Mouse (Mus musculus) midbrain, embryonic 11.5 days (tissue): ENCODE data around the gene Cplx2. TPM values are rescaled to one million over a fixed set of nuclear protein-coding genes. Genes with fewer than 3 reads are reported as not detected.

Experiments
- ATAC-seq: fragments of 200-750 bp; cut with Nextera tagmentation; 2 replicates; pipeline ENCODE4 v1.8.0; 2017; ENCODE audit warnings: moderate TSS enrichment, moderate library complexity; ENCODE audit not compliant: low FRiP score
- DNase-seq: peaks from one replicate; pipeline ENCODE4 v3.0.0; 2015; ENCODE audit warnings: low spot score; ENCODE audit errors: missing footprints
- H3K27ac ChIP-seq: fragments of 300-500 bp; sonication (generic); 2 replicates; pipeline ENCODE4 v1.5.1; 2014; ENCODE audit warnings: low read depth, low read length
- H3K27me3 ChIP-seq: fragments of 300-500 bp; sonication (generic); 2 replicates; pipeline ENCODE4 v1.6.1; 2014; ENCODE audit warnings: mild to moderate bottlenecking, low read length, moderate library complexity, mixed read lengths; ENCODE audit not compliant: control insufficient read depth, insufficient read depth
- H3K36me3 ChIP-seq: fragments of 300-500 bp; sonication (generic); 2 replicates; pipeline ENCODE4 v1.6.1; 2014; ENCODE audit warnings: mild to moderate bottlenecking, low read length, moderate library complexity, mixed read lengths; ENCODE audit not compliant: control insufficient read depth, insufficient read depth
- H3K4me1 ChIP-seq: fragments of 300-500 bp; sonication (generic); 2 replicates; pipeline ENCODE4 v1.6.1; 2014; ENCODE audit warnings: low read length; ENCODE audit not compliant: control insufficient read depth, insufficient read depth
- H3K4me2 ChIP-seq: fragments of 300-500 bp; sonication (generic); 2 replicates; pipeline ENCODE4 v1.6.1; 2014; ENCODE audit warnings: mild to moderate bottlenecking, moderate library complexity
- H3K4me3 ChIP-seq: fragments of 300-500 bp; sonication (generic); 2 replicates; pipeline ENCODE4 v1.5.1; 2014; ENCODE audit warnings: low read depth, low read length
- H3K9ac ChIP-seq: fragments of 300-500 bp; sonication (generic); 2 replicates; pipeline ENCODE4 v1.6.1; 2014; ENCODE audit warnings: low read length
- H3K9me3 ChIP-seq: fragments of 300-500 bp; sonication (generic); 2 replicates; pipeline ENCODE4 v1.6.1; 2016; ENCODE audit warnings: low read length; ENCODE audit not compliant: control insufficient read depth
- WGBS: fragments of 180-500 bp; shearing (Covaris S2); extraction: QIAGEN DNeasy Blood & Tissue Kit; methylation state at CpG from one replicate; pipeline ENCODE4 v1.1.7; 2014; 5-methylcytosine and 5-hydroxymethylcytosine counted together
- polyA plus RNA-seq: library from polyadenylated mRNA; unstranded; fragments of >200 nt; fragmentation: Nextera tagmentation; extraction: Ambion mirVana; gene quantifications from 2 replicates; pipeline ENCODE4 v1.2.1, GENCODE M21; 2014

Gene Cplx2
- polyA plus RNA-seq, 1 experiment from 2014 or later: 14.7 TPM

DNA sequence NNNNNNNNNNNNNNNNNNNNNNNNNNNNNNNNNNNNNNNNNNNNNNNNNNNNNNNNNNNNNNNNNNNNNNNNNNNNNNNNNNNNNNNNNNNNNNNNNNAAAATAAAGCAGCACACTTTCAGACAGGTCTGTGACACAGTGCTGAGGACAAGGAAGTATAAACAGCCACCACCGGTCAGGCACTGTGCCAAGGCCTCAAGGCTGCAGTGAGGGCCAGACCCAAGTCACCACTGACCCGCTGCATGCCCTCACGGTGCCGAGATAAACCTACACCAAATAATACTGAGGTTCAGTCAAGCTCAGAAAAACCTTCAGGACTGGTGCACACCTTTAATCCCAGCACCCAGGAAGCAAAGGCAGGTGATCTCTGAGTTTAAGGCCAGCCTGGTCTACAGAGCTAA, 13.7 kb upstream of the Cplx2 start:
- no peak overlapping the region for H3K27ac ChIP-seq
- no peaks in the 10 kb centered on the region for H3K4me1 ChIP-seq
- H3K9ac ChIP-seq: no peak overlapping the region
- WGBS: 83% methylated on average over 4 of the region's 4 CpGs
- no peaks in the 10 kb centered on the region for H3K27me3 ChIP-seq
- no peak for DNase-seq
- H3K4me2 ChIP-seq: no peak overlapping the region
- no peak overlapping the region for H3K4me3 ChIP-seq
- H3K36me3 ChIP-seq: no peaks in the 10 kb centered on the region
- no peaks in the 10 kb centered on the region for H3K9me3 ChIP-seq
- ATAC-seq: no peak

DNA sequence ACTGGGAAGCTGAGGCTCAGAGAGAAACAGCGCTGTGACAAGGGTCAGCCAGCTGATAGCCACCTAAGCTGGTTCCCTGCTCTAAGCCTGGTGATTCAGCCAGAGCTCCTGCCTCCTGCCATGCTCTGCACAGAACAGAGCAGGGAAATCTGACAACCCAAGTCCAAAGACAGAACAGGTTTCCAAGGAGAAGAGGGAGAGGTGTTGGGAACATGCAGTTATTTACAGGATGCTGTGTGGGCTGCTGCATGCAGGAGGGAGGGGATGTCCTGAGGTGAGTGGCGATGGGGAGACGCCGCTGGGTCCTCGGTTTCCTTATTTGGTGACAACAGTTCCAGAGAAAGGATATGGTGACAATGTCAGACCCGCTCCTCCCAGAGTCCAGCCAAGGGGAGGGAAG, 12.0 kb upstream of the Cplx2 start:
- no peak overlapping the region for H3K27ac ChIP-seq
- H3K4me1 ChIP-seq: no peaks in the 10 kb centered on the region
- no peak overlapping the region for H3K4me2 ChIP-seq
- 83% methylated on average over 6 of the region's 6 CpGs for WGBS
- H3K27me3 ChIP-seq: no peaks in the 10 kb centered on the region
- H3K4me3 ChIP-seq: no peak overlapping the region
- no peaks in the 10 kb centered on the region for H3K36me3 ChIP-seq
- no peak for ATAC-seq
- no peaks in the 10 kb centered on the region for H3K9me3 ChIP-seq
- no peak for DNase-seq
- no peak overlapping the region for H3K9ac ChIP-seq

DNA sequence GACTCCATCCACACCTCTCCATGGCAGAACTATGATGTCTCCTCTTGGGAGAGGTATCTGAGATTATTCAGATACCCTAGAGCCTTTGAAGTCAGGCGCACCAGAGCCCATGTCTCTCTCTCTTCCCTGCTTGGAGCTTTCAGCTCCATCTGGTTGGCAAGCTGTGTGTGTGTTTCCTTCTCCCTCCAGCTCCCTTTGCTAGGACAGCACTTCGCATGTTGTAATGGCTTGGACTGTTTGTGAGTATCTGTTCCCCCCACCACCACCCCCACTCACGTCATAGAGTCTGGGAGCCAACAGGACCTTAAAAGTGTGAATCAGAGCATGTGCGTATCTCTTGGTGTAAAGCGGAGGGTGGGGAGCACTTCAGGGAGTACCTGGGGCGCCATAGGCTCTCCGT, 6.5 kb upstream of the Cplx2 start:
- H3K4me3 ChIP-seq: no peak overlapping the region
- H3K4me1 ChIP-seq: no peaks in the 10 kb centered on the region
- ATAC-seq (no peak), DNase-seq (no peak)
- H3K27ac ChIP-seq: no peak overlapping the region
- 87% methylated on average over 7 of the region's 7 CpGs for WGBS
- no peaks in the 10 kb centered on the region for H3K9me3 ChIP-seq
- H3K4me2 ChIP-seq: no peak overlapping the region
- H3K9ac ChIP-seq: no peak overlapping the region
- H3K36me3 ChIP-seq: no peaks in the 10 kb centered on the region
- peaks cover 2% of the 10 kb centered on the region; the same call in 1 of the 2 replicates for H3K27me3 ChIP-seq

DNA sequence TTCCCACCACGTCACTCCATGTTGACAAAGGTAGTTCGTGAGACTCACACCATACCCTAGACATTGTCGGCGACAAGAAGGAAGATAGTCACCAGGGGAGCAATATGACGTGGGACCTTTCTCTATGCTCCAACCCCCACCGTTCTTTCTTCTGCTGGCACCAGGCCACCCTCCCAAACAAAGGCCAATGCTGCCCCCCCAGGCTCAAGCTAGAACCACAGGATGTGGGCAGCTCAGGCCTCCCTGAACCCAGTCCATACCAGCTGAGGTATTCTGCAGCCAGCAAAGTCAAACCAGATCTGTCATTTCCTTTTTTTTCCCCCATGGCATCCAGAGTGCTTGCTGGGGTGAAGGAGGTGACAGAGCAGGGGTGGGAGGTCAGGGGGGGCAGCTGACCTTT, 3.4 kb upstream of the Cplx2 start:
- H3K27ac ChIP-seq: no peak overlapping the region
- peaks cover 16% of the 10 kb centered on the region for H3K27me3 ChIP-seq
- no peak overlapping the region for H3K4me2 ChIP-seq
- H3K9me3 ChIP-seq: no peaks in the 10 kb centered on the region
- no peak overlapping the region for H3K9ac ChIP-seq
- H3K4me1 ChIP-seq: peaks cover 16% of the 10 kb centered on the region
- H3K4me3 ChIP-seq: no peak overlapping the region
- H3K36me3 ChIP-seq: no peaks in the 10 kb centered on the region
- 79% methylated on average over 6 of the region's 6 CpGs for WGBS
- peak; percentile 59 for DNase-seq
- ATAC-seq: no peak

DNA sequence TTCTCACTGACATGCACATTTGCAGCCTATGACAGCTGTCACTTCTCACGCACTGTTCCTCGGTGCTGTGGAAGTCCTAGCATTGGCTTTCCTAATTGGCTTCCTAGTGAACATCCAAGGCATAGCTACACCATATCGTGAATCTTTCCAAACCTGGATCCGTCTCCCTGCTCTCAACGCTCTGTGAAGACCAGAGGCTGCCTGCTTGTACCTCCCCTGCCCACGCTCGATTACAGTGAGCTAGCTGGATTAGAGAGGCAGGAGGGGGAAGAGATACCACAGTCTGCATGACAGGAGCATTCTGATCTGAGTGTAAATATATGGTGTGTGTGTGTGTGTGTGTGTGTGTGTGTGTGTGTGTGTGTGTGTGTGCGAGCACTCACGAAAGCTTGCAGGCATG, 3.0 kb upstream of the Cplx2 start:
- DNase-seq (peak; percentile 78), ATAC-seq (no peak)
- 81% methylated on average over 9 of the region's 9 CpGs for WGBS
- Histone ChIP-seq H3K27ac (no peak overlapping the region), H3K36me3 (no peaks in the 10 kb centered on the region), H3K4me2 (no peak overlapping the region), H3K4me1 (peaks cover 18% of the 10 kb centered on the region), H3K4me3 (no peak overlapping the region), H3K27me3 (peaks cover 16% of the 10 kb centered on the region), H3K9me3 (no peaks in the 10 kb centered on the region), H3K9ac (no peak overlapping the region)

DNA sequence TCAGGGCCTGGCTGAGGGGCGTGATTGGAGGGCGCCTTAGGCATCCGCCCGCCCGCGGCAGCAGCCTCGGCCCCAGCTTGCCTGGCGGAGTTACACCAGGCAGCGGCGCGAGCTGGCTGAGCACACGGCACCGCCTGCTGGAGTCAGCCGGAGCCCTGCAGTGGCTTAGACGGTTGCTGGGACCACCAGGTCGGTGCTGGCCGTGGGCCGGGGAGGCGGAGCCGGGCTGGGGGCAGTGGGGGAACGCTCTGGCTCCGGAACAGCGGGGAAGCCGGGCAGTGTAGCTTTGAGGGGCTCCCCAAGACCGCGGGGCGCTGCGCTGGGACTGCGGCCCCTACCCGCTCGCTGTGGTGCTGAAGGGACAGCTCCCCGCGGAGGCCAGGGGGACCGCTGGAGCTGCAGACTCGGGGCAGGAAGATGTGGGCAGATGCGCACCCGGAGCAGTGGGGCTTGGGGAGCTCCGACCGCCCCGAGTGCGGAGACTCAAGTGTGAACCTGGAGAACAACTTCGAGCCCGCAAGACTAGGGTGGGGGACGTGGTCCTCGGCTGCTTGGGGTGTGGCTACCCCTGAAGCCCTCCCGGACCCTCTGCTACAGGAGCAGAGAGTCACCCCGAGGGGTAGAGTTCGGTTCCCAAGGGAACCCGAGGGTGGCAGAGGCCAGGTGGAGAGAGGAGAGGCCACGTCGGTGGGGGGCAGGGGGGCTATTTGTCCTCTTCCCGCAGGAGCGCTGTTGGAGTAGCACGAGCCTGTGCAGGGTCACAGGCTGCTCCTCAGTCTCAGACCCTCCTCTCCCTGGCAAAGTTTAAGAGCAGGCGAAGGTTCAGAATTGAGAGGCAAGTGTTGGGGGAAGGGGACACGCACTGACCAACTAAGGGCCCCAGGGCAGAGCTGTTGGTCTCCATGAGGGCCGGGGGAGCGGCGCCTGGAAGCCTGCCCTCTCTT, 510 bp downstream of the Cplx2 start:
- H3K4me2 ChIP-seq: peak overlapping the region; percentile 70
- peaks cover 19% of the 10 kb centered on the region for H3K4me1 ChIP-seq
- no peaks in the 10 kb centered on the region for H3K9me3 ChIP-seq
- H3K4me3 ChIP-seq: peak overlapping the region; percentile 41
- peak overlapping the region; percentile 71 for H3K9ac ChIP-seq
- H3K36me3 ChIP-seq: no peaks in the 10 kb centered on the region
- H3K27me3 ChIP-seq: peaks cover 16% of the 10 kb centered on the region
- ATAC-seq (peak; percentile 78), DNase-seq (peak; percentile 98)
- WGBS: under 1% methylated on average over 54 of the region's 59 CpGs
- H3K27ac ChIP-seq: peak overlapping the region; percentile 51

DNA sequence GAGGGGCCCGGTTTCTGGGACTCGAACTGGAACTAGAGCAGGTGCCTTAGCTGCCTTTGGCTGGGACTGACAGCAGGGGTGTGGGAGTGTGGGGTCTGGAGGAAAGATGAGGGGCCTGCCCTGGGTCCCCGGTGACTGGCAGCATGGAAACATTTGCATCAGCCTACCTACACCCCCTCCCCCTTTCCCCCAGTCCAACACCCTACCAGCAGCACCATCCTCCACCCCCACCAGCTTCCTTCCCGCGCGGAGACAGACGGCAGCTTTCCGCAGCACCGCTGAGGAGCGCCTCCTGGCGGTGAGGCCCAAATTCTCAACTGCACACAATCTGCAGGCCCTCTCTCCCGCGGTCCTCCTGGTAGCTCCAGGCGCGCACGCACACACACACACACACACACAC, 1.5 kb downstream of the Cplx2 start:
- no peaks in the 10 kb centered on the region for H3K9me3 ChIP-seq
- no peaks in the 10 kb centered on the region for H3K36me3 ChIP-seq
- peak overlapping the region; percentile 70 for H3K4me2 ChIP-seq
- DNase-seq (peak; percentile 98), ATAC-seq (peak; percentile 43)
- H3K27ac ChIP-seq: no peak overlapping the region
- peaks cover 16% of the 10 kb centered on the region for H3K27me3 ChIP-seq
- no peak overlapping the region for H3K9ac ChIP-seq
- WGBS: 4% methylated on average over 12 of the region's 16 CpGs
- H3K4me1 ChIP-seq: peaks cover 19% of the 10 kb centered on the region
- peak overlapping the region; percentile 41; the same call in 1 of the 2 replicates for H3K4me3 ChIP-seq

DNA sequence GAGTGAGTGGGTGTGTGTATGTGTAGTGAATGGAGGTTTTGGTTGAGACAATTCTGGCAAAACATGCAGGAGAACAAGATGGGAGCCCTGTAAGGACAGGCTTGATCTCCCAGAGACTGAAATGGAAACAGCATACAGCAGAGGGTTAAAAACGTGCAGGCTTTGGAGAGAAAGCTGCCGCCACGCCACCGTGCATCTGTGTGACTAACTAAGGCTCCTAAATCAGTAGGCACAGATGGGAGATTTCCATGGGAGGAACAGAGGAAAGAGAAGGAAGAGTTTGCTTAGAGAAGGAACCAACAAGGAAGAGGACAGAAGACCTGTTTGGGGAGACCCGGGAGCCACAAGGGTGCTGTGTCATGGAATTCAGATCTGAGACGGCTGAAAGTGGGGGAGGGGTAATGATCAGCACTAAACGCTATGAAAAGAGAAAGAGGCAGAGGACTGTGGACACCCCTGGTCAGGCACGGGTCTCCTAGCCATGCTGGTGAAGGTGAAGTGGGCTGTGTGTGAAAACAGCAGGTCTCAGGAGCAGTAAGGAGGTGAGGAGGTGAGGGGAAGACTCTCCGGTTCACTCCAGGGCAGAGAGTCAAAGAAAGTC, 3.1 kb downstream of the Cplx2 start:
- Histone ChIP-seq H3K4me3 (no peak overlapping the region), H3K27ac (no peak overlapping the region), H3K9me3 (no peaks in the 10 kb centered on the region), H3K9ac (no peak overlapping the region), H3K27me3 (peaks cover 16% of the 10 kb centered on the region), H3K4me1 (peaks cover 19% of the 10 kb centered on the region), H3K36me3 (no peaks in the 10 kb centered on the region), H3K4me2 (no peak overlapping the region)
- 46% methylated on average over 9 of the region's 9 CpGs for WGBS
- DNase-seq (no peak), ATAC-seq (no peak)
